ENCODE assay signal across 28 mouse cellular contexts in the genomic region with DNA sequence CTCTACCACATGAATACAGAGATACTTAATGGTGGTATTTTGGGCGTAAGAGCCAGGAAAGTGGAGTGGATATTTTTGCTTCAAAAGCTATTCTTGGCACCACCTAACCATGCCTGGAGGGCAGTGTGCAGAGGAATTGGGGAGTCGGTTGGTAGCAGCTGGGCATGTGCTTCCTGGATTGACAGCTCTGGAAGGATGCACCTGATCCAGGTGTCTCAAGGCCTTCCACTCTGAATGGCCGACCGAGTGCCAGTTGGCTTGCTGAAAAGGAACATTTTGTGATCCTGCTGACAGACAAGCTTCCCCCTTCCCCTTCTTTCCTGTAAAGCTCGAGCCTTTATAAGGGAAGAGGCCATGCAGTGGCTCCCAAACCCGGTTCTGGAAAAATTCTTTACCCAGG.
DNase-seq lines count a peak whose midpoint lies in the region; ATAC-seq lines count a peak whose summit lies in the region.
"Had no signal": no experiment of that assay in that cellular context is flagged by ENCODE, and none has a peak within 500 bp of the region (broad histone marks: within the 10 kb centered on the region; RNA-seq: fewer than 3 reads in every experiment).

No protein-coding gene starts in this region.

- no peaks in the 10 kb centered on the region for H3K27me3 ChIP-seq in heart, embryonic 10.5 days (ENCODE audit: insufficient read depth, poor library complexity, severe bottlenecking)
- H3K27me3 ChIP-seq in kidney, embryonic 14.5 days (ENCODE audit: control insufficient read depth, insufficient read depth, low read length) = no peaks in the 10 kb centered on the region
- H3K27me3 ChIP-seq in neural tube, embryonic 15.5 days (replicated peaks) = no peaks in the 10 kb centered on the region
- H3K27me3 ChIP-seq: forebrain, embryonic 13.5 days; heart, embryonic 13.5 days; kidney, embryonic 15.5 days; limb, embryonic 15.5 days; liver, embryonic 13.5 days had no signal

- 78% methylated on average over 6 of the region's 6 CpGs for WGBS in heart, embryonic 10.5 days
- WGBS in kidney, embryonic 14.5 days = 83% methylated on average over 6 of the region's 6 CpGs
- WGBS in neural tube, embryonic 15.5 days = 72% methylated on average over 6 of the region's 6 CpGs

- H3K27ac ChIP-seq in heart, embryonic 10.5 days = no peak overlapping the region
- no peak overlapping the region for H3K27ac ChIP-seq in kidney, embryonic 14.5 days (ENCODE audit: low read depth, low read length)
- 0 out of 2 replicates have a peak overlapping the region, but pooled peaks have one; percentile 69 for H3K27ac ChIP-seq in neural tube, embryonic 15.5 days (replicated peaks)
- H3K27ac ChIP-seq: forebrain, embryonic 13.5 days; heart, adult 2 months; heart, embryonic 13.5 days; kidney, embryonic 15.5 days; limb, embryonic 10.5 days; limb, embryonic 15.5 days; liver, embryonic 13.5 days; macrophage had no signal

- peaks cover 13% of the 10 kb centered on the region; the same call in 1 of the 2 replicates for H3K4me1 ChIP-seq in heart, embryonic 10.5 days
- H3K4me1 ChIP-seq in kidney, embryonic 14.5 days (ENCODE audit: control insufficient read depth, insufficient read depth, low read length) = 0 out of 2 replicates have a peak, but pooled peaks cover 5% of the 10 kb centered on the region
- H3K4me1 ChIP-seq in neural tube, embryonic 15.5 days = peaks cover 28% of the 10 kb centered on the region
- H3K4me1 ChIP-seq: kidney, embryonic 15.5 days; liver, embryonic 13.5 days had no signal

- no peak overlapping the region for H3K4me2 ChIP-seq in kidney, embryonic 14.5 days (replicated peaks; ENCODE audit: low read depth, low read length)
- H3K4me2 ChIP-seq in neural tube, embryonic 15.5 days = no peak overlapping the region
- H3K4me2 ChIP-seq: forebrain, embryonic 13.5 days; heart, embryonic 13.5 days; kidney, embryonic 15.5 days; limb, embryonic 15.5 days; liver, embryonic 13.5 days had no signal

- peak; percentile 72 for DNase-seq in heart, embryonic 10.5 days (ENCODE audit: low spot score)
- no peak for DNase-seq in heart, adult 18-20 months
- peak; percentile 20 for DNase-seq in kidney, postnatal 14 days
- no peak for DNase-seq in neural tube, embryonic 10.5 days (ENCODE audit: extremely low spot score, low spot score)
- DNase-seq in thymus, postnatal 25 days = no peak
- DNase-seq: adrenal gland, postnatal 25 days; B cell, adult 2 months; cerebellum, adult 11-12 months; cerebellum, postnatal 36 days; gastrocnemius, postnatal 25 days; heart, adult 2 months; heart, postnatal 10 days; layer of hippocampus, postnatal 36 days; liver, embryonic 13.5 days; lung, adult 2 months; lung, postnatal 10 days; right cerebral cortex, adult 18-20 months; spleen, adult 18-20 months; thymus, postnatal 14 days had no signal

- H3K9ac ChIP-seq in kidney, embryonic 14.5 days (ENCODE audit: low read depth, low read length) = no peak overlapping the region
- no peak overlapping the region for H3K9ac ChIP-seq in neural tube, embryonic 15.5 days (replicated peaks)
- H3K9ac ChIP-seq: forebrain, embryonic 13.5 days; heart, embryonic 13.5 days; kidney, embryonic 15.5 days; limb, embryonic 15.5 days; liver, embryonic 13.5 days had no signal

- H3K9me3 ChIP-seq in heart, embryonic 10.5 days = no peaks in the 10 kb centered on the region
- no peaks in the 10 kb centered on the region for H3K9me3 ChIP-seq in kidney, embryonic 14.5 days (ENCODE audit: control insufficient read depth, low read length)
- H3K9me3 ChIP-seq in neural tube, embryonic 15.5 days (replicated peaks) = no peaks in the 10 kb centered on the region
- H3K9me3 ChIP-seq: forebrain, embryonic 13.5 days; kidney, embryonic 15.5 days; limb, embryonic 10.5 days; limb, embryonic 15.5 days; liver, embryonic 13.5 days had no signal

- no peaks in the 10 kb centered on the region for H3K36me3 ChIP-seq in heart, embryonic 10.5 days
- no peaks in the 10 kb centered on the region for H3K36me3 ChIP-seq in kidney, embryonic 14.5 days (ENCODE audit: control insufficient read depth, insufficient read depth, low read length)
- no peaks in the 10 kb centered on the region for H3K36me3 ChIP-seq in neural tube, embryonic 15.5 days
- H3K36me3 ChIP-seq: heart, embryonic 13.5 days; kidney, embryonic 15.5 days; limb, embryonic 10.5 days; limb, embryonic 15.5 days; liver, embryonic 13.5 days had no signal

- ATAC-seq in kidney, embryonic 14.5 days (ENCODE audit: low FRiP score, low TSS enrichment) = no peak
- ATAC-seq in neural tube, embryonic 15.5 days (ENCODE audit: low FRiP score) = no peak
- ATAC-seq: forebrain, embryonic 13.5 days; intestine, embryonic 16.5 days had no signal

- no peak overlapping the region for H3K4me3 ChIP-seq in heart, embryonic 10.5 days
- H3K4me3 ChIP-seq in kidney, embryonic 14.5 days (ENCODE audit: low read length) = no peak overlapping the region
- H3K4me3 ChIP-seq in neural tube, embryonic 15.5 days (replicated peaks) = no peak overlapping the region
- H3K4me3 ChIP-seq: forebrain, embryonic 13.5 days; heart, adult 2 months; heart, embryonic 13.5 days; kidney, embryonic 15.5 days; limb, embryonic 10.5 days; limb, embryonic 15.5 days; liver, embryonic 13.5 days had no signal

Comparison
In these comparisons a context has a peak if more than half of its experiments do, and no peak if none do; other contexts are left out.
1. DNase-seq: peak in heart, embryonic 10.5 days (single experiment) and kidney, postnatal 14 days (single experiment); none in heart, adult 18-20 months (0 of 2), neural tube, embryonic 10.5 days (single experiment) and thymus, postnatal 25 days (single experiment).